Mouse (Mus musculus) left cerebral cortex, postnatal 36 days (tissue): ENCODE measurements around the gene Stox1. TPM values are rescaled to one million over a fixed set of nuclear protein-coding genes. Genes with fewer than 3 reads are reported as not detected.
A peak's percentile ranks its signal among the peaks of the same experiment; 100 is the strongest.

Experiments used
- DNase-seq, 2 experiments: peaks; one replicate each; pipeline ENCODE4 v3.0.0; 2021 to 2022; ENCODE audit warnings: low spot score in 2 of 2, mixed read lengths in 1 of 2
- intact Hi-C: fragments of 180-260 bp; cut with DNase I; formaldehyde crosslinking; loops from one replicate; pipeline ENCODE4 v1.15.1; 2025
- microRNA-seq: library from miRNA; unstranded; fragments of <30 nt; microRNA quantifications from one replicate; pipeline ENCODE4 v1.2.0, GENCODE M21; 2022
- total RNA-seq, 2 experiments: library from RNA; stranded (reverse); gene quantifications; 2 replicates each; pipeline ENCODE4 v1.2.3; 2021

Stox1 gene
- total RNA-seq, 2 experiments from 2014 or later: 5.0 to 7.4 TPM

DNA sequence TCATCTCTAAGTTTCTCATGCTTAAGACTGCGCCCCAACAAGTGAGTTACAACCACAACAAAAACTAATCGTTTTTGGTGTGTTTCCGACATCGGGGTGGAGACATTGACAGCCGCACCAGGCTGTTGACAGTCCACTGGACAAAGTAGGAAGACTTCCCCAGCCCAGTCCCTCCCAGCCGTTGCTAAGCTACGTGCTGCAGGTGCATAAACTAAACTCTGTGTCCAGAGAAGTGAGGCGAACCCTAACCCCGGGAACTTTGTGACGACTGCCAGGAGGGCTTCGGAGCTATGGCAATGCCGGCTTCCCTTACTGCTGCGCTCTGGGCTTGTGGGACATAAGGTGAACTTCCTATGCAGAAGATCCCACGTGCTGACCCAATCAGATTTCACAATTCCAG is 56.7 kb downstream of the Stox1 start:
- intact Hi-C loops: no loop called here
- DNase-seq: no peak

DNA sequence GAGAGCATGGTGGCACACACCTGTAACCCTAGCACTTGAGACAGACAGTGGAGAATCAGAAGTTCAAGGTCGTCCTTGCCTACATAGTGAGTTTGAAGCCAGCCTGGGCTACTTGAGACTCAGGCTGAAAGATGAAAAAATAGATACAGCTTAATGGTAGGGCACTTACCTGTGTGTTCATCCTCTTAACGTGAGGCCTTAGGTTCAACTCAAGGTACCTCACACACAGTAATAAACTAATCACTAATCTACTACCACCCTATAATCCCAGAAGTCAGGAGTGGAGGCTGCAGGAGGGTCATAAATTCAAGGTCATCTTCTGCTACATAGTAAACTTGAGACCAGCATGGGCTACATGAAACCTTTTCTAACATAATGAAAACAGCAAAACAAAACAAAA is 57.5 kb downstream of the Stox1 start:
- DNase-seq: no peak
- intact Hi-C loops: no loop called here

DNA sequence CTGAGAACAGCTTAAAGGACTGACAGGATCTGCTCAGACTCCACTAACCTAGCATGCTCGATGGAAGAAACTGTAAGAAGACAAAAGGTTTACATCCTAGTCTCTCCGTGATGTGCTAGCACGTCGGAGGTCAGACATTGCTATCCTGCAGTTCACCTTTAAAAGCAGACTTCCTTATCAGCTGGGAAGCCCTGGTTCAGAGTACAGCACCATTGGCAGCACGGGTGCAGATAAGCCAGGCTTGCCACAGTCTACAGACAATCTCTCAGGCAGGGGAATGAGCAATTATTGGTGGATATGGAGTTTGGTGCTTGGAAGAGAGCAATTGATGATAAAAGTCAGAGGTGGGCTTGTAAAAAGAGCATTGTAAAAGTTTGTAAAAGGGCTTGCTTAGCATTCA is 57.9 kb downstream of the Stox1 start:
- intact Hi-C loops: no loop called here
- no peak for DNase-seq

DNA sequence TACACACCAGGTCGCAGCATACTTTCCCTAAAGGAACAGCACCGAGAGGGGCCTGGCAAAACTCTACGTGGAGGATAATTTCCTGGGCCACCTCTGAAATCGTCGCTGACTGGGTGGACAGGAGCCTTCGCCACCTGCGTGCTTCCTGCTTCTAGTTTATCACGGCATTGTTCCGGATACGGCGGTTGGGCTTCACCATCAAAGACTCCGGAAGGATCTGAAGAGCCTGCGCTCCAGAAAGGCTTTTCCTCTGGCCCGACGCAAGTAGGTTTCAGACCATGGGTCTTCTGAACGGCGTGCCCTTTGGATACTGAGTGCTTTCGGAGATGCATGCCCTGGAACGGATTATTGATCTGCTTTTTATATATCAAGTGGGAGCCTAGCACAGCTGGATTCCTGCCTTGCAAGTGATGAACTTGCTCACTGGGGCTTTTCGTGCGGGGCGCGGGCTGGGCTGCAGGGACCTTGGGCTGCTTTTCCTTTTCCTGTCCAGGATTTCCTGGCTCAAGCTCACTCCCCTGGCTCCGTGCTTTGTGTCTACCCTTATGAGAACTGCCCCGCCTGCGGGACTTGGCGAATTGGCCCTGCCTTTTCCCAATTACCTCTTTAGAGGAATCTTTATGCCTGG is 60.9 kb downstream of the Stox1 start:
- intact Hi-C loops: no loop called here

DNA sequence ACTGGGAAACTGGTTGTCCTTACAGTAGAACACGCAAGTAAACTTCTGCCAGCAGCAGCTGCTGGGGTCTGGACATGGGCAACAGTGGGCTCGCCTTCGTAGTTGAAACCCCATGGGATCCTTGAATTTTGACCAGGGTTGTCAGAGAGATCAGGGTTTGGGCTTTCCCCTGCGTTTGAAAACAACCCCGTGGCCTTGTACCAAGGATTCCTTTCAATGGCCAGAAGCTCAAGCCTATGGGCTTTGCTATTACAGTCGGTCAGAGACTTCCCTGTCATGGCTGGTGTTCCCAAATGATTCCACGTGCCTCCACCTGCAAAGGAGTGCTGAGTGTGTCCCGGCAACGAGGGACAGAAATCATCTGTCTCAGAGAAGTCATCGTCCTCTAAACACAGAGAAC is 61.8 kb downstream of the Stox1 start:
- intact Hi-C loops: no loop called here
- DNase-seq: no peak

More for the DNA sequence above, 60.9 kb downstream of the Stox1 start:
- DNase-seq: no peak

DNA sequence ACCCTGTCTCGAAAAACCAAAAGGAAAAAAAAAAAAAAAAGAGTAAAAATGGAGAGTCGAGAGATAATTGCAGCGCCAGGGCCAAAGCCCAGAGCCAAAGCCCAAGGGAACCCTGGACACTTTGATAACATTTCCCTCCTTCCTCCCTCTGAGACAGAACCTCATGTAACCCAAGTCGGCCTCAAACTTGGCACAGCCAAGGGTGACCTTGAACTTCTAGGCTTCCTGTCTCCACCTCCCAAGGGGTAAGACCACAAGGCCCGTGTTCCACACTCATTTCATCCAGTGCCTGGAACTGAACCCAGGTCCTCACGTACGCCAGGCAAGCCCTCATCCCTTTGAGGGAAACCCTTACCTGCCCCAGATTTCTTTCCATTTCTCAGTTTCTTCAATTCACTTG is 69.2 kb downstream of the Stox1 start:
- no peak for DNase-seq

DNA sequence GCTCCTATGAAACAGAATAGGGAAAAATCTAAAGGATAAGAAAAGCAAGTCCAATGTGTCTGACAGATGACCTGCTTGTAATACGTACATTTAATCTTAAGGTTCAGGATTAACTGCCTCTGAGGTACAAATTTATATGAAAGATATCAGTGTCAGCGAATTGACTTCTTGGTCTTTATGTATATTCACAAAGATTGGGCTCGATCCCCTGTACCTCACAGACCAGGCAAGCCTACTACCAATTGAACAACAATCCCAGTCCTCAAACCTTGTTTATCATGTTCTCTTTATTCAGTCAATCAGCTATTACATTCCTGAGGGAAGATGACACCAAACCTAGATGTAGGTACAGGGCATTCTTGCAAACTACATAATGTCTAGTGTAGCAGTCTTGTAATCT is 74.0 kb downstream of the Stox1 start:
- no peak for DNase-seq
- intact Hi-C loops: loop anchor here (1.0 to 2.0 kb wide), 2 partner anchors 73 to 140 kb away; partner anchors contain the start of gene Ccar1

More for the DNA sequence above, 69.2 kb downstream of the Stox1 start:
- intact Hi-C loops: no loop called here

DNA sequence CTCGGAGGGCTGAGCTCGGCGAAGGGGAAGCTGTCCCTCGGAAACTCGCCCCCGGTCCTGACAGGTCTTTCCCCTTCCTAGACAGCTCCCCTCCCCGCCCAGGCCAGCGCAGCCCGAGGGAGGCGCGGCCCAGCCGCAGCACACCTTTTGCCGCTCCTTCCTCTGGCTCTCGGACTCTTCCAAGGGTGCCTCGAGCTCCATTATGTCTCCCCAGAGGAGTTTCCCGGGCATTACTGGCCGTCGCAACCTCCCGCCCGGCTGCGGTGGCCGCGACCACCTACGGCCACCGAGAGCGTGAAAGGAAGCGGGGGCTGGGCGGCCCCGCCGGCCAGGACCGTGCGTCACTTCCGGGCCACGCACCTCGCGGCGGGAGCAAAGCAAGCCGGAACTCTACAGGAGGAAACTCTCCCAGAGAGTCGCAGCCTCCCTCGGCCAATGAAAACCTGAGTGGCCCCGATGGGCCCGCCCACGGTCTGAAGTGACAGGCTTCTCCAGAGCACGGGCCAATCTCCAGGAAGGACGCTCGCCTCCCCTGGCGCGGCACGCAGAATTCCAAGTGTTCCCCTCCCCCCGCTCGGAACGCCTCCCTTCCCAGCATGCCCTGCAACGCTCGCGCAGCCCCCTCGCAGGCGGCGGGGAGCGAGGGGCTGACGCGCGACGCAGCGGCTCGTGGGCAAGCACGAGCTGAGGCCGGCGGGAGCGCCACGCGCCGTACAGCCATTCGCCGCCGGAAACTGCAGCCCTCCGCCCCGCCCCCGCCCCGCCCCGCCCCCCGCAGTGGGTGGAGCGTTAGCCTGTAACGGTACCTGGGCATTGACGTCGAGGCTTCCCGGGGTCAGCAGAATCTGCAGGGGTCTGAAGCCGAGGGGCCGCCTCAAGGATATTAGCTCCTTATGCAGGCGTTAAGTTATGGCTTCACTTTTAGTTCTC is 74.8 kb downstream of the Stox1 start, which contains the start of gene Ddx50:
TSS of gene Ddx50 (minus strand) at position 338 of the 930 bp plus-strand sequence.
- peak; percentile 100 for DNase-seq
- intact Hi-C loops: loop anchor here (1.0 to 2.0 kb wide), 2 partner anchors 74 to 141 kb away; partner anchors contain the start of gene Ccar1

DNA sequence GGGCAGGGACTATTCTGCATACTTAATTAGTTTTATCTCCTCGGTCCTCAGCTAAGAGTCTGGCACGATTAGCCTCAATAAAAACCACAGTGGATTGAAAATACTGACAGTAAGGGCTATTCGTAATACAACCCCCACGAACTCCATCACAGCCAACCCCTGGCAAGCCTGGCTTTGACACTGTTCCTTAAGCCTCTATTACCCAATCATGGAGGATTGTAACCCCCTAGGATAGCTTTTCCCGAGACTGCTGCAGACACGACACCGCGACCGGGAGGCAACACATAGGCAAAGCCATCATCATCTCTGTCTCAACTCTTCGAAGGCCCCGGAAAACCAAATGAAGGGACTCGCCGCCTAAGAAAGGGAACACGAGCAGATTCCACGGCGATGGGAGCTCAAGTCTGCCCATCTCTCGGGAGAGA is 75.6 kb downstream of the Stox1 start:
- intact Hi-C loops: loop anchor here (2.0 kb wide), 1 partner anchor 74 kb away; no protein-coding TSS in a partner anchor
- DNase-seq: no peak

Small RNAs within 50 kb of the gene (microRNA-seq; reads per million reads assigned to microRNA genes)
- gene Mir7215: not detected

Other genes starting within 250 kb of the Stox1 start
- gene Vps26a, start 239.3 kb downstream of the Stox1 start, total RNA-seq: 10 to 100 TPM; 45.8 to 53.8 TPM
- gene Srgn, start 198.7 kb downstream of the Stox1 start, total RNA-seq: 1 to 10 TPM; 7.7 to 8.9 TPM
- 100 to 1,000 TPM; 178 to 198 TPM for gene Kif1bp, start 147.7 kb downstream of the Stox1 start, total RNA-seq
- gene Ddx21, start 123.8 kb downstream of the Stox1 start, total RNA-seq: 10 to 100 TPM; 17.9 to 21.1 TPM
- 10 to 100 TPM; 75.9 to 96.3 TPM for gene Ddx50, start 74.9 kb downstream of the Stox1 start, total RNA-seq
- gene Ccar1, start 66.2 kb upstream of the Stox1 start, total RNA-seq: 10 to 100 TPM; 41.4 to 70.6 TPM
- 10 to 100 TPM; 20.4 to 22.1 TPM for gene Tet1, start 182.9 kb upstream of the Stox1 start, total RNA-seq
- gene Slc25a16, start 194.5 kb upstream of the Stox1 start, total RNA-seq: 10 to 100 TPM; 35.4 to 45.1 TPM
- 1 to 10 TPM; 1.5 to 2.7 TPM for gene Dna2, start 220.9 kb upstream of the Stox1 start, total RNA-seq